Comparison of ENCODE assay signal across 11 mouse cellular contexts in the genomic region with DNA sequence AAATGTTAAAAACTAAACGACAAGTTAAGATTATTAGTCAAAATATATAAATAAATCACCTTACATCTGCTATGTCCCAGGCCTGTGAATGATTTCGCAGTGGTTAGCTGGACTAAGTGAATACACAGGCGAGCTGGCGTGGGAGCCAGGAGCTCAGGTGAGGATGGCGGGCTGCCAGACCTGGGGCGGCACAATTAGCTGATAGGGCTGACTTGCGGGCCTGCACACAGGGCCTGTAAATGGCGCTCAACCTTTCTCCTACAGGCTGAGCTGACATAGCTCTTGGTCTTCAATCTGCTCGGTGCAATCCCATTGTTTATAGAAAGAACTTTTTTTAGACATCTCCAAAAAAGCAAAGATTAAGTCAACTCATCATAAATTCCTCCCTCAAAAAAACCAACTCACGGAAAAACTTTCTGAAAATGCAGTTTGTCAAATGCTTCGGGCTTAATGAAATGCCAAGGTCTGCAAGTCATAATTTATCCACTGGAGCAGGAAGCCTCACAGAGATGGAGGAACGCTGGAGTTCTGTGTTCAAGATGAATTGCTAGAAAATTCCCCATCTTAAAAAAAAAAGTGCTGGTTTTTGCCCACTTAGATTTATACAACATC.
A peak's percentile ranks its signal among the peaks of the same experiment; 100 is the strongest.
DNase-seq lines count a peak whose midpoint lies in the region; ATAC-seq and TF ChIP-seq lines count a peak whose summit lies in the region.
"Had no signal": no experiment of that assay in that cellular context is flagged by ENCODE, and none has a peak within 500 bp of the region (broad histone marks: within the 10 kb centered on the region; RNA-seq: fewer than 3 reads in every experiment).

No protein-coding gene starts in this region.

- H3K9me3 ChIP-seq in embryonic facial prominence, embryonic 11.5 days (replicated peaks; ENCODE audit: control insufficient read depth, low read length) = no peaks in the 10 kb centered on the region
- no peaks in the 10 kb centered on the region for H3K9me3 ChIP-seq in limb, embryonic 11.5 days (ENCODE audit: control insufficient read depth, low read length)
- H3K9me3 ChIP-seq: heart, embryonic 15.5 days; liver, embryonic 13.5 days had no signal

- 64% methylated on average over 12 of the region's 12 CpGs for WGBS in heart, adult 2 months
- WGBS in embryonic facial prominence, embryonic 11.5 days = 83% methylated on average over 12 of the region's 12 CpGs
- WGBS in limb, embryonic 11.5 days = 50% methylated on average over 12 of the region's 12 CpGs

- H3K27ac ChIP-seq in heart, adult 2 months = no peak overlapping the region
- H3K27ac ChIP-seq in embryonic facial prominence, embryonic 11.5 days (replicated peaks; ENCODE audit: low read depth, low read length) = peak overlapping the region; percentile 36; the same call in 1 of the 2 replicates
- no peak overlapping the region; the same call in 1 of the 2 replicates for H3K27ac ChIP-seq in limb, embryonic 11.5 days (replicated peaks; ENCODE audit: low read depth, low read length)
- H3K27ac ChIP-seq: heart, embryonic 15.5 days; liver, embryonic 13.5 days had no signal

- H3K4me2 ChIP-seq in embryonic facial prominence, embryonic 11.5 days (ENCODE audit: low read depth, low read length) = no peak overlapping the region
- no peak overlapping the region for H3K4me2 ChIP-seq in limb, embryonic 11.5 days (ENCODE audit: low read depth, severe bottlenecking)
- H3K4me2 ChIP-seq: heart, embryonic 15.5 days; liver, embryonic 13.5 days had no signal

- H3K36me3 ChIP-seq in heart, adult 2 months (ENCODE audit: control insufficient read depth, insufficient read depth, low read length) = no peaks in the 10 kb centered on the region
- H3K36me3 ChIP-seq in embryonic facial prominence, embryonic 11.5 days (replicated peaks; ENCODE audit: control insufficient read depth, insufficient read depth, low read depth, low read length) = no peaks in the 10 kb centered on the region
- H3K36me3 ChIP-seq in limb, embryonic 11.5 days (ENCODE audit: control insufficient read depth, insufficient read depth, low read length) = no peaks in the 10 kb centered on the region
- H3K36me3 ChIP-seq: heart, embryonic 15.5 days; liver, embryonic 13.5 days had no signal

- no peaks in the 10 kb centered on the region for H3K79me2 ChIP-seq in heart, adult 2 months (replicated peaks; ENCODE audit: control insufficient read depth, insufficient read depth, low read length)

- intact Hi-C loops in heart, adult 2 months (cut with DNase I) = no loop called here

- ATAC-seq in embryonic facial prominence, embryonic 11.5 days (replicated peaks; ENCODE audit: insufficient number of reproducible peaks, low FRiP score, low TSS enrichment, low read depth) = no peak
- ATAC-seq in limb, embryonic 11.5 days (ENCODE audit: insufficient number of reproducible peaks, low FRiP score, low TSS enrichment, low read depth) = peak; percentile 79; the same call in 1 of the 2 replicates
- no peak for ATAC-seq in activated CD4-positive, CD25-positive, alpha-beta regulatory T cell, adult 4 months

- TF ChIP-seq POLR2A in heart, adult 2 months (IDR thresholded peaks at IDR 0.05; ENCODE audit: insufficient read depth, low read depth, low read length) = no peak

- no peak overlapping the region for H3K9ac ChIP-seq in heart, adult 2 months (ENCODE audit: low read depth, low read length)
- H3K9ac ChIP-seq in embryonic facial prominence, embryonic 11.5 days (replicated peaks; ENCODE audit: low read length) = no peak overlapping the region
- H3K9ac ChIP-seq in limb, embryonic 11.5 days (ENCODE audit: low read length) = no peak overlapping the region
- H3K9ac ChIP-seq: heart, embryonic 15.5 days; liver, embryonic 13.5 days had no signal

- H3K4me3 ChIP-seq in heart, adult 2 months = no peak overlapping the region
- no peak overlapping the region for H3K4me3 ChIP-seq in embryonic facial prominence, embryonic 11.5 days (ENCODE audit: low read depth, low read length)
- H3K4me3 ChIP-seq in limb, embryonic 11.5 days (ENCODE audit: low read depth, low read length) = no peak overlapping the region
- H3K4me3 ChIP-seq: heart, embryonic 15.5 days; liver, embryonic 13.5 days had no signal

- H3K4me1 ChIP-seq in heart, adult 2 months (ENCODE audit: control insufficient read depth, insufficient read depth, low read length) = no peaks in the 10 kb centered on the region; the same call in 1 of the 2 replicates
- H3K4me1 ChIP-seq in embryonic facial prominence, embryonic 11.5 days (ENCODE audit: control insufficient read depth, insufficient read depth, low read length) = no peaks in the 10 kb centered on the region
- H3K4me1 ChIP-seq in limb, embryonic 11.5 days (ENCODE audit: control insufficient read depth, insufficient read depth, low read length) = peaks cover 18% of the 10 kb centered on the region
- H3K4me1 ChIP-seq: liver, embryonic 13.5 days had no signal

- peak; percentile 50 to 51 for DNase-seq in heart, adult 2 months
- DNase-seq in heart, adult 9 months (ENCODE audit: low spot score in 2 of 2) = no peak
- peak; percentile 27 for DNase-seq in ES-CJ7 (ENCODE audit: low read depth, low spot score)
- no peak for DNase-seq in embryonic facial prominence, embryonic 11.5 days (ENCODE audit: low spot score)
- peak; percentile 72 for DNase-seq in limb, embryonic 11.5 days (ENCODE audit: low spot score)
- DNase-seq in spleen, postnatal 4 days (ENCODE audit: low spot score in 2 of 2) = no peak
- DNase-seq in layer of hippocampus, postnatal 25 days (ENCODE audit: extremely low spot score in 1 of 2, low spot score in 1 of 2) = no peak
- DNase-seq: liver, embryonic 13.5 days; thymus, postnatal 14 days had no signal

- TF ChIP-seq CTCF in heart, adult 2 months (IDR thresholded peaks at IDR 0.05) = no peak

- no peak for TF ChIP-seq EP300 in heart, adult 2 months (IDR thresholded peaks at IDR 0.05; ENCODE audit: insufficient read depth, low read depth, low read length)

- no peaks in the 10 kb centered on the region for H3K27me3 ChIP-seq in heart, adult 2 months (ENCODE audit: control insufficient read depth, insufficient read depth, low read length)
- no peaks in the 10 kb centered on the region for H3K27me3 ChIP-seq in embryonic facial prominence, embryonic 11.5 days (ENCODE audit: control insufficient read depth, insufficient read depth, low read length)
- no peaks in the 10 kb centered on the region for H3K27me3 ChIP-seq in limb, embryonic 11.5 days (ENCODE audit: control insufficient read depth, insufficient read depth, low read length)
- H3K27me3 ChIP-seq: heart, embryonic 15.5 days; liver, embryonic 13.5 days had no signal

Comparison
In these comparisons a context has a peak if more than half of its experiments do, and no peak if none do; other contexts are left out.
1. DNase-seq: peak in heart, adult 2 months (2 of 2), ES-CJ7 (single experiment) and limb, embryonic 11.5 days (single experiment); none in heart, adult 9 months (0 of 2), embryonic facial prominence, embryonic 11.5 days (single experiment), spleen, postnatal 4 days (0 of 2) and layer of hippocampus, postnatal 25 days (0 of 2).